17 mouse cellular contexts compared by ENCODE assay signal in the genomic region with DNA sequence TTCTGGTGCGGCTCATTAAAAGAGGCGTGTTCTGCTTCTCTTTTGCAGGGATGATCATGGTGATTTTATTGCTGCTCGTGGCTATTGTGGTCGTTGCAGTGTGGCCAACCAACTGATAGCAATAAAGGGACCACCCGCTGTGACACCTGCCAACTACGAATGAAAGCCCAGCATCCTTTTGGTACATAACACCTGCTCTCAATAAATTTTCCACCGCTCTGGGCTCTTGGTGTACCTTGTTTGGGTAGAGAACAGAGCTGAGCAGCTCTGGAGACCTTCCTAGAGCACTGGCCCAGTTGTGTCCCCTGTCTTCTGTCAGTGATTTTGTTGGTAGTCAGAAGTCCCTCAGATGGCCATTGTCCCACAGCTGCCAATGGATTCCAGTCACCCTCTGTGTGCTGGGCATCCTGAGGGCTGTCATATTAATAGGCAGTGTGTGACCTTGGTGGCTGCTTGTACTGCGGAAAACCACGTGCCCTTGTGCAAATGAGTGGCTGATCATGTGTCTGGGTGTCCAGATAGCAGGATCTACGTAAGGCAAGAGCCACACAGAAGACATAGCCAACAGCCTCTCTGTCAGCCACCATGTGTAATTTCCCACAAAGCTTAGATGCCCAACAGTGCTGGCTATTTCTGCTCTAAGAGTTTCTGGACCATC.
A peak's percentile ranks its signal among the peaks of the same experiment; 100 is the strongest.
DNase-seq lines count a peak whose midpoint lies in the region; ATAC-seq and TF ChIP-seq lines count a peak whose summit lies in the region.
"Had no signal": no experiment of that assay in that cellular context is flagged by ENCODE, and none has a peak within 500 bp of the region (broad histone marks: within the 10 kb centered on the region; RNA-seq: fewer than 3 reads in every experiment).

No protein-coding gene starts in this region.

- no peak overlapping the region for H3K4me3 ChIP-seq in heart, adult 2 months
- H3K4me3 ChIP-seq in heart, embryonic 12.5 days = no peak overlapping the region
- H3K4me3 ChIP-seq in neural tube, embryonic 12.5 days = no peak overlapping the region
- no peak overlapping the region for H3K4me3 ChIP-seq in bone marrow, adult 2 months (replicated peaks; ENCODE audit: control insufficient read depth, low read depth, low read length)
- H3K4me3 ChIP-seq in lung, adult 2 months (replicated peaks; ENCODE audit: extremely low read depth, low read depth, low read length) = no peak overlapping the region
- H3K4me3 ChIP-seq: kidney, embryonic 15.5 days; limb, embryonic 15.5 days; midbrain, embryonic 13.5 days; stomach, embryonic 15.5 days had no signal

- no peak overlapping the region for H3K9ac ChIP-seq in heart, adult 2 months (ENCODE audit: low read depth, low read length)
- H3K9ac ChIP-seq in heart, embryonic 12.5 days = no peak overlapping the region
- H3K9ac ChIP-seq in neural tube, embryonic 12.5 days = no peak overlapping the region
- H3K9ac ChIP-seq: forebrain, postnatal 0 days; kidney, embryonic 15.5 days; limb, embryonic 15.5 days; liver, postnatal 0 days; midbrain, embryonic 13.5 days; stomach, embryonic 15.5 days had no signal

- no peak for TF ChIP-seq POLR2A in heart, adult 2 months (IDR thresholded peaks at IDR 0.05; ENCODE audit: insufficient read depth, low read depth, low read length)
- no peak for TF ChIP-seq POLR2A in bone marrow, adult 2 months (IDR thresholded peaks at IDR 0.05; ENCODE audit: borderline replicate concordance, control insufficient read depth, low read depth, low read length)
- no peak for TF ChIP-seq POLR2A in lung, adult 2 months (IDR thresholded peaks at IDR 0.05; ENCODE audit: borderline replicate concordance, extremely low read depth, low read depth, low read length)

- no peaks in the 10 kb centered on the region for H3K9me3 ChIP-seq in heart, embryonic 12.5 days (replicated peaks)
- no peaks in the 10 kb centered on the region for H3K9me3 ChIP-seq in neural tube, embryonic 12.5 days
- H3K9me3 ChIP-seq: kidney, embryonic 15.5 days; limb, embryonic 15.5 days; midbrain, embryonic 13.5 days; stomach, embryonic 15.5 days had no signal

- peak in 1 of 2 experiments; percentile 52 for DNase-seq in heart, adult 2 months
- no peak for DNase-seq in neural tube, embryonic 10.5 days (ENCODE audit: extremely low spot score, low spot score)
- peak; percentile 15 for DNase-seq in splenic B cell, adult 2 months (ENCODE audit: low read depth, low spot score)
- no peak for DNase-seq in lung, adult 2 months
- DNase-seq: adrenal gland, postnatal 14 days; cerebellum, postnatal 14 days; forebrain, postnatal 0 days; liver, postnatal 0 days; lung, postnatal 4 days had no signal

- peaks cover 8% of the 10 kb centered on the region for H3K4me1 ChIP-seq in heart, adult 2 months (ENCODE audit: control insufficient read depth, insufficient read depth, low read length)
- peaks cover 30% of the 10 kb centered on the region for H3K4me1 ChIP-seq in heart, embryonic 12.5 days (replicated peaks)
- peaks cover 26% of the 10 kb centered on the region for H3K4me1 ChIP-seq in neural tube, embryonic 12.5 days
- H3K4me1 ChIP-seq in bone marrow, adult 2 months (ENCODE audit: control insufficient read depth, insufficient read depth, low read length) = peaks cover 10% of the 10 kb centered on the region
- H3K4me1 ChIP-seq in lung, adult 2 months (ENCODE audit: control insufficient read depth, insufficient read depth, low read length) = peaks cover 9% of the 10 kb centered on the region

- peak; percentile 84 for TF ChIP-seq EP300 in heart, adult 2 months (IDR thresholded peaks at IDR 0.05; ENCODE audit: insufficient read depth, low read depth, low read length)

- H3K79me2 ChIP-seq in heart, adult 2 months (replicated peaks; ENCODE audit: control insufficient read depth, insufficient read depth, low read length) = no peaks in the 10 kb centered on the region

- H3K36me3 ChIP-seq in heart, adult 2 months (ENCODE audit: control insufficient read depth, insufficient read depth, low read length) = no peaks in the 10 kb centered on the region
- no peaks in the 10 kb centered on the region for H3K36me3 ChIP-seq in heart, embryonic 12.5 days
- H3K36me3 ChIP-seq in neural tube, embryonic 12.5 days = peaks cover 3% of the 10 kb centered on the region; the same call in 1 of the 2 replicates
- no peaks in the 10 kb centered on the region for H3K36me3 ChIP-seq in splenic B cell, adult 2 months (ENCODE audit: control insufficient read depth, insufficient read depth, low read length, poor library complexity, severe bottlenecking)
- H3K36me3 ChIP-seq: kidney, embryonic 15.5 days; limb, embryonic 15.5 days; midbrain, embryonic 13.5 days; stomach, embryonic 15.5 days had no signal

- H3K27ac ChIP-seq in heart, adult 2 months = no peak overlapping the region
- no peak overlapping the region for H3K27ac ChIP-seq in heart, embryonic 12.5 days (ENCODE audit: poor library complexity, severe bottlenecking)
- H3K27ac ChIP-seq in neural tube, embryonic 12.5 days = no peak overlapping the region
- peak overlapping the region; percentile 37; the same call in 1 of the 2 replicates for H3K27ac ChIP-seq in bone marrow, adult 2 months (ENCODE audit: control insufficient read depth, insufficient read depth, low read depth, low read length, poor library complexity)
- H3K27ac ChIP-seq: kidney, embryonic 15.5 days; limb, embryonic 15.5 days; midbrain, embryonic 13.5 days; stomach, embryonic 15.5 days had no signal

- H3K4me2 ChIP-seq in heart, embryonic 12.5 days = no peak overlapping the region
- H3K4me2 ChIP-seq in neural tube, embryonic 12.5 days (replicated peaks) = no peak overlapping the region
- H3K4me2 ChIP-seq: kidney, embryonic 15.5 days; limb, embryonic 15.5 days; midbrain, embryonic 13.5 days; stomach, embryonic 15.5 days had no signal

- H3K27me3 ChIP-seq in heart, adult 2 months (ENCODE audit: control insufficient read depth, insufficient read depth, low read length) = no peaks in the 10 kb centered on the region
- H3K27me3 ChIP-seq in heart, embryonic 12.5 days (replicated peaks) = no peaks in the 10 kb centered on the region; the same call in 1 of the 2 replicates
- no peaks in the 10 kb centered on the region for H3K27me3 ChIP-seq in neural tube, embryonic 12.5 days (replicated peaks)
- H3K27me3 ChIP-seq in splenic B cell, adult 2 months (ENCODE audit: control insufficient read depth, insufficient read depth, low read length, poor library complexity, severe bottlenecking) = no peaks in the 10 kb centered on the region
- H3K27me3 ChIP-seq: kidney, embryonic 15.5 days; limb, embryonic 15.5 days; midbrain, embryonic 13.5 days; stomach, embryonic 15.5 days had no signal

- WGBS in heart, adult 2 months = 75% methylated on average over 10 of the region's 10 CpGs
- WGBS in heart, embryonic 12.5 days = 76% methylated on average over 10 of the region's 10 CpGs
- WGBS in neural tube, embryonic 12.5 days = 32% methylated on average over 10 of the region's 10 CpGs
- WGBS in bone marrow, adult 2 months = 52% methylated on average over 10 of the region's 10 CpGs
- 83% methylated on average over 10 of the region's 10 CpGs for WGBS in lung, adult 2 months

- intact Hi-C loops in heart, adult 2 months (cut with DNase I) = no loop called here

- no peak for ATAC-seq in heart, embryonic 12.5 days (ENCODE audit: insufficient number of reproducible peaks, low FRiP score)
- peak; percentile 65; the same call in 1 of the 2 replicates for ATAC-seq in neural tube, embryonic 12.5 days (ENCODE audit: low FRiP score, low read depth)
- ATAC-seq in erythroid progenitor cell, adult 5-6 weeks (replicated peaks; ENCODE audit: low FRiP score, poor library complexity, severe bottlenecking) = no peak
- ATAC-seq: forebrain, postnatal 0 days; liver, postnatal 0 days; midbrain, embryonic 13.5 days had no signal

- no peak for TF ChIP-seq CTCF in heart, adult 2 months (IDR thresholded peaks at IDR 0.05)
- no peak for TF ChIP-seq CTCF in bone marrow, adult 2 months (IDR thresholded peaks at IDR 0.05; ENCODE audit: control insufficient read depth, insufficient read depth, low read length)
- no peak for TF ChIP-seq CTCF in lung, adult 2 months (IDR thresholded peaks at IDR 0.05; ENCODE audit: insufficient read depth, low read length)
